Mouse (Mus musculus) cerebellum, adult 2 months (tissue): ENCODE measurements around the gene Khdc4. TPM values are rescaled to one million over a fixed set of nuclear protein-coding genes. Genes with fewer than 3 reads are reported as not detected.
A peak's percentile ranks its signal among the peaks of the same experiment; 100 is the strongest.

Experiments
- DNase-seq, 2 experiments: peaks; one replicate each; pipeline ENCODE4 v3.0.0; 2021
- H3K27ac ChIP-seq: fragments of 200-500 bp; 2 replicates; pipeline ENCODE4 v1.5.1; 2012; ENCODE audit warnings: low read length, control low read depth, inconsistent platforms; ENCODE audit not compliant: insufficient read depth
- H3K27me3 ChIP-seq: fragments of 200-500 bp; 2 replicates; pipeline ENCODE4 v1.6.1; 2012; ENCODE audit warnings: inconsistent platforms, mild to moderate bottlenecking, low read length, moderate library complexity; ENCODE audit not compliant: control insufficient read depth, insufficient read depth
- H3K4me1 ChIP-seq: fragments of 200-500 bp; 2 replicates; pipeline ENCODE4 v1.6.1; 2011; ENCODE audit warnings: low read length; ENCODE audit not compliant: control insufficient read depth, insufficient read depth
- H3K4me3 ChIP-seq: fragments of 200-500 bp; replicated peaks from 2 replicates; pipeline ENCODE3; 2011; ENCODE audit warnings: mild to moderate bottlenecking, low read depth, low read length, control low read depth; ENCODE audit not compliant: insufficient read depth
- CTCF ChIP-seq: fragments of 200-500 bp; IDR thresholded peaks from 2 replicates; pipeline ENCODE4 v1.5.1; 2011; ENCODE audit warnings: low read depth, mild to moderate bottlenecking, control low read depth, low read length, moderate library complexity, borderline replicate concordance; ENCODE audit not compliant: insufficient read depth
- POLR2A ChIP-seq: fragments of 200-500 bp; IDR thresholded peaks from 2 replicates; pipeline ENCODE4 v1.6.1; 2011; ENCODE audit warnings: low read length, control low read depth, borderline replicate concordance; ENCODE audit not compliant: insufficient read depth
- WGBS: fragments of 180-500 bp; shearing (Covaris S2); methylation state at CpG from one replicate; pipeline ENCODE4 v1.1.7; 2018; 5-methylcytosine and 5-hydroxymethylcytosine counted together
- polyA plus RNA-seq: library from polyadenylated mRNA; depleted of rRNA; stranded (reverse); fragments of >200 nt; gene quantifications from 2 replicates; pipeline ENCODE4 v1.2.3, GENCODE M21; 2012

Gene Khdc4
- polyA plus RNA-seq, 1 experiment, result 92.7 TPM

GRCm38 (mm10) chr3:88683814-88684213 is 1.8 kb upstream of the Khdc4 start:
- no peaks in the 10 kb centered on the region for H3K27me3 ChIP-seq
- 95% methylated on average over 2 of the region's 2 CpGs for WGBS
- no peak for DNase-seq
- H3K27ac ChIP-seq, result no peak overlapping the region
- H3K4me3 ChIP-seq, result no peak overlapping the region
- H3K4me1 ChIP-seq, result peaks cover 5% of the 10 kb centered on the region; the same call in 1 of the 2 replicates
- TF ChIP-seq CTCF (no peak), POLR2A (no peak)

- no peak for TF ChIP-seq CTCF
- no peak for TF ChIP-seq POLR2A
- no peak overlapping the region for H3K27ac ChIP-seq
- H3K27me3 ChIP-seq, result no peaks in the 10 kb centered on the region
- WGBS, result 48% methylated on average over 8 of the region's 8 CpGs
- H3K4me1 ChIP-seq, result peaks cover 5% of the 10 kb centered on the region; the same call in 1 of the 2 replicates
- no peak overlapping the region for H3K4me3 ChIP-seq
- no peak for DNase-seq
Measured at GRCm38 (mm10) chr3:88684236-88684979, 1.2 kb upstream of the Khdc4 start.

GRCm38 (mm10) chr3:88685958-88686451 is 402 bp downstream of the Khdc4 start:
- under 1% methylated on average over 45 of the region's 45 CpGs for WGBS
- DNase-seq, result peak in 1 of 2 experiments; percentile 61

GRCm38 (mm10) chr3:88686734-88687611 is 1.4 kb downstream of the Khdc4 start:
- DNase-seq, result no peak
- peak overlapping the region; percentile 93; the same call in 1 of the 2 replicates for H3K27ac ChIP-seq
- H3K4me3 ChIP-seq, result peak overlapping the region; percentile 93
- no peaks in the 10 kb centered on the region for H3K27me3 ChIP-seq
- 23% methylated on average over 13 of the region's 13 CpGs for WGBS
- TF ChIP-seq POLR2A (no peak), CTCF (no peak)
- H3K4me1 ChIP-seq, result peaks cover 5% of the 10 kb centered on the region; the same call in 1 of the 2 replicates

More at GRCm38 (mm10) chr3:88685958-88686451, 402 bp downstream of the Khdc4 start:
- Histone ChIP-seq H3K27ac (peak overlapping the region; percentile 93), H3K27me3 (no peaks in the 10 kb centered on the region), H3K4me3 (peak overlapping the region; percentile 93), H3K4me1 (peaks cover 5% of the 10 kb centered on the region; the same call in 1 of the 2 replicates)
- no peak for TF ChIP-seq POLR2A
- TF ChIP-seq CTCF, result no peak

GRCm38 (mm10) chr3:88689079-88689478 is 3.5 kb downstream of the Khdc4 start:
- TF ChIP-seq CTCF, result no peak
- no peak for TF ChIP-seq POLR2A
- Histone ChIP-seq H3K27ac (no peak overlapping the region), H3K4me1 (peaks cover 5% of the 10 kb centered on the region; the same call in 1 of the 2 replicates), H3K4me3 (no peak overlapping the region), H3K27me3 (no peaks in the 10 kb centered on the region)
- 74% methylated on average over 5 of the region's 5 CpGs for WGBS
- DNase-seq, result no peak

- TF ChIP-seq POLR2A, result no peak
- no peak for TF ChIP-seq CTCF
- Histone ChIP-seq H3K4me3 (no peak overlapping the region), H3K27ac (no peak overlapping the region), H3K27me3 (no peaks in the 10 kb centered on the region), H3K4me1 (no peaks in the 10 kb centered on the region)
- no peak for DNase-seq
Measured at GRCm38 (mm10) chr3:88695545-88695944, 9.9 kb downstream of the Khdc4 start.

- no peak overlapping the region for H3K4me3 ChIP-seq
- TF ChIP-seq POLR2A, result no peak
- TF ChIP-seq CTCF, result no peak
- DNase-seq, result no peak
- H3K4me1 ChIP-seq, result no peaks in the 10 kb centered on the region
- 86% methylated on average over 1 of the region's 1 CpGs for WGBS
- H3K27me3 ChIP-seq, result no peaks in the 10 kb centered on the region
- H3K27ac ChIP-seq, result no peak overlapping the region
Measured at GRCm38 (mm10) chr3:88698051-88698450, 12.4 kb downstream of the Khdc4 start.
